Mouse (Mus musculus) R1 (cell line): ENCODE measurements at regions not wholly inside any gene's neighbourhood (a gene's known extent, or its start where the extent isn't known, plus 50 kb on each side); places are given as distances from the start of the nearest gene placed in this dataset.

Experiments used
- DNase-seq: peaks from one replicate; pipeline ENCODE4 v3.0.0-alpha.2; 2018; ENCODE audit warnings: low read depth, low spot score

DNA sequence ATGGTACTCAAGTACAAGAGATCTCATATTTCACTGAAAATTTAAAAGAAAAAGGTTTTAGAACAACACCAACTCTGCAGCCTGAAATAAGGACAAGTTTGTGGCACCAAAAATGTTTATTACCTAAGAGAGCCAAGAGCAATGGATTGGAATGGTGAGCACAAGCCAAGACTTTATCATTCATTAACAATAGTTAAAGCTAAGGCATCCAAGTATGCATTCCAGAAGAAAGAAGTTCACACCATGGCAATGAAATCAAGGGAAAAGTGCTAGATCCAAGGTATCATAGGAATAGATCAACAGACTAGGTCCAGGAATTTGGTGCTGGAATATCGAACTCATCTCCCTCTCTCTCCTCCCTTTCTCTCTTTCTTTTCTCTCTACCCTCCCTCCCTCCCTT lies 63.8 kb upstream of the P3h2 start:
- DNase-seq = no peak

DNA sequence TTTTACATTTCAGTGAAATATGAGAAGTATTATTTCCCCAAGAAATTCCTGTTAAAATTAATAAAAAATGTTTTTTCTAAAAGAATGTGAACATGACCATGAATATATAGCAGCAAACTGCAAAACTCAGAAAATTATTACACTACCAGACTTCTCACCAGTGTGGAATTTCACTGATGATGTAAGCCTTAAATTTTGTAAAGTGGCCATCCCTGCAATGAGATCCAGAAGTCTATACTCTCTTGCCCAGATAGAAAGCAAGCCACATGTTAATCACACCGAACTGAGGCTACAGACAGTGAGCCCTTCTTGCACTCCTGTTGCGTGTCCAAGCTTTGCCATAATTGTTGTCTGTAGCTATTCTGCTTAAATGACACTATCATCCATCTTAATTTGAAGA lies 62.6 kb upstream of the P3h2 start:
- DNase-seq = no peak

DNA sequence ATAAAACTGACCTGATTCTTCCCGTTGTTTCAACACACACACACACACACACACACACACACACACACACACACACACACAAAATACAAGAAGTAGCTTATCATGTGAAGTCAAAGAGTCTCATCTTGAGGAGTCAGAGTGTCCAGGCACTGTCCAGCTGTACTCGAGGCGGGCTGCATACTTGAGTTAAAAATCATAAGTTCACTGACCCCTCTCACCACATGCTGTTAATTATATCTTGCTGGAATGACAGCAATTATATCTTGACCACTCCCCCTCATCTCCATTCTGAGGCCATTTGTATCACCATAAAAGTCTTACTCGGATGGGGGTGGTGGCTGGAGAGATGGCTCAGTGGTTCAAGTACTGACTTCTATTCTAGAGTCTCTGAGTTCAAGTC lies 58.5 kb upstream of the P3h2 start:
- no peak for DNase-seq

DNA sequence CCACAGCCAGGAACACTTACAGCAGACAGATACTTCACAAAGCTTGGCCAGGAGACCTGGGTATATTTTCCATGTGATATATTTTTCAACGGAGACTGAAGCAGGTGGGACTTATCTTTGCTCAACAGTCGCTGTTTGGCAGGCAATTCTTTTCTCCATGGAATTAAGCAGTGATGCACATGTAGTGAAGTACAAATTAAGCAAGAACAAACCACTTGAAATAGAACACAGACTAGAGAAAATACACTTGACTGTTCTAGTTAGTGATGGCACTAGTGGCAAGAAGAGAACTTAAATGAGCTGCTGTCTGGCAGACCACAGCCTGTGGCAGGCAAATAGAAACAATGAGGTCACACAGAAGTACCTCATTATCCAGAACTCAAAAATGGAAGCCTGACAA lies 57.8 kb upstream of the P3h2 start:
- no peak for DNase-seq

DNA sequence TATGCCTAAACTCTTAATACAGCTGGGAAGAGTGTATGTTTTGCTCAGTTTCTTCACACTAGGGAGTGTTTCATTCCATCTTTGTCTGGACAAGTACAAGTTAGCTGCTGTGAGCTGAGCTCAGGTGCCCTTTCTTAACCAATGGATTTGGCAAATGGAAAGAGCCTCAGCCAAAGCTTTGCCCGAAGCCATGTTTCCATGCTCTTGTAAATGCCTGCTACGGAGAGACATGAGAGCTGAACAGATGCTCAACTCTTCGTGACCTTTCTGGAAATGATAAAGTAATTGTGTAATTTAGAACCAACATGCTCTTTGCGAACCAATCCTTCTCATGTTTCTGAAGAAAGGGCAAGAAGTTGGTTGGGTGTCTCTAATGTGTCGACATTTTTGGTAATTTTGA lies 52.0 kb upstream of the P3h2 start:
- DNase-seq = no peak
